In the genomic region with DNA sequence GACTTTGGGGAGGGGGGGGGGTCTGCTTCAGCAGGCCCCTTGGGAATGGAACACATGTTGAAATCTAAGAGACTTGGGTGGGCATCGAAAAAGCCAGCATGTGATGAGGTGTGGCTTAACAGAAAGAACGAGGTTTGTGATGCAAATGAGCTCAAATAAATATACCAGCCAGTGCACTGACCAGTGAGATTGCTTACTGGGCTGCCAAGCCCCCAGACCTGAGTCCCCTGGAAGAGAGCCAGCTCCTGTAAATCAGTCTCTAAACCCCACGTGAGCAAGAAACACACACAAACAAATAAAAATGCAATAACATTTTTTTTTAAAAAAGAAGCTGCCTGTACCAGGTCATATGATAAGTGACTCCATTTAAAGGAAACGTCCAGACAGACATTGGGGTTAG, we compare ENCODE assay signal across 15 mouse cellular contexts. TPM values are rescaled to one million over a fixed set of nuclear protein-coding genes. Genes with fewer than 3 reads are reported as not detected.
DNase-seq lines count a peak whose midpoint lies in the region; ATAC-seq and TF ChIP-seq lines count a peak whose summit lies in the region.
"Had no signal": no experiment of that assay in that cellular context is flagged by ENCODE, and none has a peak within 500 bp of the region (broad histone marks: within the 10 kb centered on the region; RNA-seq: fewer than 3 reads in every experiment).

No protein-coding gene starts in this region.

- TF ChIP-seq CTCF in heart, postnatal 0 days (IDR thresholded peaks at IDR 0.05; ENCODE audit: low read depth) = no peak
- no peak for TF ChIP-seq CTCF in lung, postnatal 0 days (IDR thresholded peaks at IDR 0.05)
- no peak for TF ChIP-seq CTCF in stomach, postnatal 0 days (IDR thresholded peaks at IDR 0.05; ENCODE audit: low read depth)

- peak overlapping the region; percentile 56; the same call in 1 of the 2 replicates for H3K27ac ChIP-seq in heart, postnatal 0 days (ENCODE audit: low read depth)
- peak overlapping the region; percentile 45 for H3K27ac ChIP-seq in lung, postnatal 0 days (ENCODE audit: low read length)
- H3K27ac ChIP-seq in kidney, embryonic 16.5 days (ENCODE audit: low read length) = 0 out of 2 replicates have a peak overlapping the region, but pooled peaks have one; percentile 59
- H3K27ac ChIP-seq in stomach, postnatal 0 days (replicated peaks) = peak overlapping the region; percentile 86
- no peak overlapping the region for H3K27ac ChIP-seq in forebrain, embryonic 15.5 days (replicated peaks)
- H3K27ac ChIP-seq: forebrain, embryonic 10.5 days; midbrain, embryonic 13.5 days had no signal

- WGBS in heart, postnatal 0 days = 62% methylated on average over 4 of the region's 4 CpGs
- whole genome bisulfite sequencing in lung, postnatal 0 days = 49% methylated on average over 4 of the region's 4 CpGs
- 39% methylated on average over 4 of the region's 4 CpGs for WGBS in kidney, embryonic 16.5 days
- 52% methylated on average over 4 of the region's 4 CpGs for WGBS in stomach, postnatal 0 days
- WGBS in forebrain, embryonic 15.5 days = 18% methylated on average over 4 of the region's 4 CpGs

- no peak for TF ChIP-seq EP300 in heart, postnatal 0 days (IDR thresholded peaks at IDR 0.05; ENCODE audit: low read depth)
- TF ChIP-seq EP300 in lung, postnatal 0 days (IDR thresholded peaks at IDR 0.05) = no peak
- TF ChIP-seq EP300 in stomach, postnatal 0 days (optimal IDR thresholded peaks at IDR 0.05) = no peak

- no peaks in the 10 kb centered on the region for H3K9me3 ChIP-seq in heart, postnatal 0 days (replicated peaks; ENCODE audit: control insufficient read depth, low read length)
- H3K9me3 ChIP-seq in lung, postnatal 0 days (ENCODE audit: low read length) = no peaks in the 10 kb centered on the region
- no peaks in the 10 kb centered on the region for H3K9me3 ChIP-seq in kidney, embryonic 16.5 days (ENCODE audit: low read length)
- no peaks in the 10 kb centered on the region for H3K9me3 ChIP-seq in stomach, postnatal 0 days (ENCODE audit: control insufficient read depth, low read length)
- no peaks in the 10 kb centered on the region for H3K9me3 ChIP-seq in forebrain, embryonic 15.5 days
- H3K9me3 ChIP-seq: forebrain, embryonic 10.5 days; midbrain, embryonic 13.5 days had no signal

- peaks cover 18% of the 10 kb centered on the region; the same call in 1 of the 2 replicates for H3K4me1 ChIP-seq in heart, postnatal 0 days (ENCODE audit: control insufficient read depth, insufficient read depth)
- H3K4me1 ChIP-seq in lung, postnatal 0 days (ENCODE audit: insufficient read depth, low read depth, low read length) = peaks cover 10% of the 10 kb centered on the region; the same call in 1 of the 2 replicates
- H3K4me1 ChIP-seq in kidney, embryonic 16.5 days (ENCODE audit: insufficient read depth, low read length) = peaks cover 42% of the 10 kb centered on the region
- peaks cover 12% of the 10 kb centered on the region for H3K4me1 ChIP-seq in stomach, postnatal 0 days (replicated peaks; ENCODE audit: control insufficient read depth, insufficient read depth)
- H3K4me1 ChIP-seq in forebrain, embryonic 15.5 days = peaks cover 11% of the 10 kb centered on the region; the same call in 1 of the 2 replicates

- H3K9ac ChIP-seq in heart, postnatal 0 days (replicated peaks; ENCODE audit: low read depth, low read length) = no peak overlapping the region
- H3K9ac ChIP-seq in lung, postnatal 0 days (replicated peaks; ENCODE audit: low read depth) = no peak overlapping the region
- no peak overlapping the region for H3K9ac ChIP-seq in kidney, embryonic 16.5 days (replicated peaks; ENCODE audit: low read length)
- no peak overlapping the region for H3K9ac ChIP-seq in stomach, postnatal 0 days (ENCODE audit: low read length)
- no peak overlapping the region for H3K9ac ChIP-seq in forebrain, embryonic 15.5 days (replicated peaks)
- H3K9ac ChIP-seq: midbrain, embryonic 13.5 days had no signal

- no peaks in the 10 kb centered on the region for H3K27me3 ChIP-seq in heart, postnatal 0 days (ENCODE audit: control insufficient read depth, insufficient read depth, low read length)
- no peaks in the 10 kb centered on the region for H3K27me3 ChIP-seq in lung, postnatal 0 days (replicated peaks; ENCODE audit: insufficient read depth, low read length)
- H3K27me3 ChIP-seq in kidney, embryonic 16.5 days (ENCODE audit: insufficient read depth, low read length) = no peaks in the 10 kb centered on the region
- no peaks in the 10 kb centered on the region for H3K27me3 ChIP-seq in stomach, postnatal 0 days (ENCODE audit: control insufficient read depth, insufficient read depth, low read length)
- peaks cover 16% of the 10 kb centered on the region; the same call in 1 of the 2 replicates for H3K27me3 ChIP-seq in forebrain, embryonic 15.5 days

- no peaks in the 10 kb centered on the region; the same call in 1 of the 2 replicates for H3K36me3 ChIP-seq in heart, postnatal 0 days (replicated peaks; ENCODE audit: control insufficient read depth, insufficient read depth, low read length)
- H3K36me3 ChIP-seq in lung, postnatal 0 days (ENCODE audit: insufficient read depth, low read length) = no peaks in the 10 kb centered on the region
- H3K36me3 ChIP-seq in kidney, embryonic 16.5 days (ENCODE audit: insufficient read depth, low read length) = no peaks in the 10 kb centered on the region
- no peaks in the 10 kb centered on the region for H3K36me3 ChIP-seq in stomach, postnatal 0 days (ENCODE audit: control insufficient read depth, insufficient read depth, low read length)
- no peaks in the 10 kb centered on the region for H3K36me3 ChIP-seq in forebrain, embryonic 15.5 days
- H3K36me3 ChIP-seq: forebrain, embryonic 10.5 days; midbrain, embryonic 13.5 days had no signal

- no peak for ATAC-seq in heart, postnatal 0 days (ENCODE audit: insufficient read depth, low read depth)
- ATAC-seq in lung, postnatal 0 days = no peak
- ATAC-seq in kidney, embryonic 16.5 days (ENCODE audit: low FRiP score, low TSS enrichment) = no peak
- ATAC-seq in stomach, postnatal 0 days (ENCODE audit: low FRiP score, low TSS enrichment) = no peak
- no peak for ATAC-seq in forebrain, embryonic 15.5 days (replicated peaks)
- ATAC-seq: midbrain, embryonic 13.5 days had no signal

- intact Hi-C loops in heart, postnatal 25 days (cut with DNase I) = no loop called here

- H3K4me2 ChIP-seq in heart, postnatal 0 days (ENCODE audit: low read depth, low read length) = no peak overlapping the region
- no peak overlapping the region for H3K4me2 ChIP-seq in lung, postnatal 0 days (replicated peaks; ENCODE audit: low read depth, low read length)
- H3K4me2 ChIP-seq in kidney, embryonic 16.5 days (replicated peaks; ENCODE audit: low read depth, low read length) = no peak overlapping the region
- H3K4me2 ChIP-seq in stomach, postnatal 0 days (replicated peaks; ENCODE audit: low read depth) = 0 out of 2 replicates have a peak overlapping the region, but pooled peaks have one; percentile 15
- H3K4me2 ChIP-seq in forebrain, embryonic 15.5 days (replicated peaks) = no peak overlapping the region
- H3K4me2 ChIP-seq: midbrain, embryonic 13.5 days had no signal

- DNase-seq in heart, postnatal 0 days (ENCODE audit: low spot score) = no peak
- DNase-seq in heart, postnatal 25 days (ENCODE audit: low spot score) = no peak
- no peak for DNase-seq in lung, postnatal 0 days (ENCODE audit: low spot score)
- no peak for DNase-seq in lung, postnatal 25 days (ENCODE audit: low spot score)
- no peak for DNase-seq in stomach, postnatal 0 days (ENCODE audit: low spot score)
- no peak for DNase-seq in yolk sac, embryonic 10.5 days (ENCODE audit: low spot score)
- DNase-seq: cerebellum, adult 18-20 months; gastrocnemius, postnatal 10 days; right cerebral cortex, adult 18-20 months had no signal

- H3K4me3 ChIP-seq in heart, postnatal 0 days (ENCODE audit: low read depth, low read length) = no peak overlapping the region
- no peak overlapping the region for H3K4me3 ChIP-seq in lung, postnatal 0 days (ENCODE audit: low read depth, low read length)
- no peak overlapping the region for H3K4me3 ChIP-seq in kidney, embryonic 16.5 days (ENCODE audit: low read length)
- no peak overlapping the region for H3K4me3 ChIP-seq in stomach, postnatal 0 days (ENCODE audit: low read depth, low read length)
- H3K4me3 ChIP-seq in forebrain, embryonic 15.5 days = no peak overlapping the region
- H3K4me3 ChIP-seq: forebrain, embryonic 10.5 days; midbrain, embryonic 13.5 days had no signal

RNA-seq across cellular contexts. Expression of a gene that starts 17.5 kb away (rescaled TPM):
- total RNA-seq in heart, postnatal 0 days (2014; rRNA removed; ENCODE audit: low replicate concordance) = 27.7 and 34.4 TPM in 2 replicates
- 39.5 and 46.8 TPM in 2 replicates for polyA plus RNA-seq in heart, postnatal 0 days (2015; fragmentation: Nextera tagmentation; extraction: Ambion mirVana)
- total RNA-seq in heart, postnatal 25 days (2021) = 1 to 10 TPM; 7.3 to 8.6 TPM
- polyA plus RNA-seq in lung, postnatal 0 days (2015; fragmentation: Nextera tagmentation; extraction: Ambion mirVana) = 18.9 and 22.1 TPM in 2 replicates
- 41.6 and 42.7 TPM in 2 replicates for polyA plus RNA-seq in kidney, embryonic 16.5 days (2015; fragmentation: Nextera tagmentation; extraction: Ambion mirVana)
- 79.0 and 90.0 TPM in 2 replicates for polyA plus RNA-seq in stomach, postnatal 0 days (2015; fragmentation: Nextera tagmentation; extraction: Ambion mirVana)
- polyA plus RNA-seq in forebrain, embryonic 15.5 days (2015; fragmentation: Nextera tagmentation; extraction: Ambion mirVana) = 6.5 and 6.6 TPM in 2 replicates

RNA-seq across cellular contexts. Expression of a gene that starts 51.7 kb away (rescaled TPM):
- total RNA-seq in heart, postnatal 0 days (2014; rRNA removed; ENCODE audit: low replicate concordance) = 3.3 TPM in 1 of 2 replicates, not detected in the other
- polyA plus RNA-seq in heart, postnatal 0 days (2015; fragmentation: Nextera tagmentation; extraction: Ambion mirVana) = 1.5 and 2.7 TPM in 2 replicates
- total RNA-seq in heart, postnatal 25 days (2021) = under 1 TPM; 0.05 to 0.31 TPM
- 6.5 and 8.3 TPM in 2 replicates for polyA plus RNA-seq in lung, postnatal 0 days (2015; fragmentation: Nextera tagmentation; extraction: Ambion mirVana)
- polyA plus RNA-seq in kidney, embryonic 16.5 days (2015; fragmentation: Nextera tagmentation; extraction: Ambion mirVana) = 0.74 and 1.0 TPM in 2 replicates
- 4.9 and 6.0 TPM in 2 replicates for polyA plus RNA-seq in stomach, postnatal 0 days (2015; fragmentation: Nextera tagmentation; extraction: Ambion mirVana)
- polyA plus RNA-seq in forebrain, embryonic 15.5 days (2015; fragmentation: Nextera tagmentation; extraction: Ambion mirVana) = 1.5 and 3.7 TPM in 2 replicates
- total RNA-seq: heart, postnatal 36 days had no signal
- polyA plus RNA-seq: liver, embryonic 16.5 days had no signal
